In genomic region chr7:40901201-40901600, GRCm38 (mm10) we compare ENCODE assay signal across 8 mouse cellular contexts. TPM values are rescaled to one million over a fixed set of nuclear protein-coding genes. Genes with fewer than 3 reads are reported as not detected.
DNase-seq lines count a peak whose midpoint lies in the region; ATAC-seq and TF ChIP-seq lines count a peak whose summit lies in the region.

No protein-coding gene starts in this region.

- TF ChIP-seq CTCF in gastrocnemius, adult 2 months (IDR thresholded peaks at IDR 0.05): peak; percentile 75

- intact Hi-C loops in gastrocnemius, adult 2 months (cut with DNase I): no loop called here

- ATAC-seq in intestine, embryonic 16.5 days: peak; percentile 69; the same call in 1 of the 2 replicates
- ATAC-seq in midbrain, embryonic 11.5 days (ENCODE audit: low FRiP score): peak; percentile 67
- peak; percentile 55; the same call in 1 of the 2 replicates for ATAC-seq in stomach, embryonic 16.5 days (ENCODE audit: insufficient read depth, low FRiP score)
- no peak; the same call in 1 of the 2 replicates for ATAC-seq in granulocyte monocyte progenitor cell, adult 5-6 weeks (replicated peaks; ENCODE audit: poor library complexity, severe bottlenecking)

- no peak overlapping the region for H3K4me3 ChIP-seq in gastrocnemius, adult 2 months
- no peak overlapping the region for H3K4me3 ChIP-seq in intestine, embryonic 16.5 days (ENCODE audit: low read length)
- no peak overlapping the region for H3K4me3 ChIP-seq in midbrain, embryonic 11.5 days (ENCODE audit: low read depth, low read length)
- H3K4me3 ChIP-seq in stomach, embryonic 16.5 days (replicated peaks; ENCODE audit: low read length): no peak overlapping the region

- no peak overlapping the region for H3K27ac ChIP-seq in gastrocnemius, adult 2 months
- H3K27ac ChIP-seq in intestine, embryonic 16.5 days (ENCODE audit: low read length): no peak overlapping the region
- no peak overlapping the region for H3K27ac ChIP-seq in midbrain, embryonic 11.5 days (ENCODE audit: low read depth, low read length)
- H3K27ac ChIP-seq in stomach, embryonic 16.5 days (ENCODE audit: low read length): no peak overlapping the region

- peaks cover 11% of the 10 kb centered on the region for H3K4me1 ChIP-seq in intestine, embryonic 16.5 days (ENCODE audit: control insufficient read depth, insufficient read depth, low read length)
- peaks cover 22% of the 10 kb centered on the region for H3K4me1 ChIP-seq in midbrain, embryonic 11.5 days (ENCODE audit: control insufficient read depth, insufficient read depth, low read length)
- H3K4me1 ChIP-seq in stomach, embryonic 16.5 days (ENCODE audit: control insufficient read depth, insufficient read depth, low read length): no peaks in the 10 kb centered on the region; the same call in 1 of the 2 replicates

- DNase-seq in adrenal gland, adult 18-20 months (ENCODE audit: low spot score in 2 of 2): peak; percentile 38 to 51
- peak; percentile 53 to 54 for DNase-seq in cerebellum, postnatal 36 days
- peak; percentile 62 for DNase-seq in gastrocnemius, adult 2 months
- peak; percentile 78 to 90 for DNase-seq in left cerebral cortex, adult 9 months (ENCODE audit: low spot score in 2 of 2)
- DNase-seq in midbrain, embryonic 11.5 days (ENCODE audit: low spot score, missing footprints): peak; percentile 98

- H3K4me2 ChIP-seq in intestine, embryonic 16.5 days (ENCODE audit: low read depth, low read length): no peak overlapping the region
- peak overlapping the region; percentile 19; the same call in 1 of the 2 replicates for H3K4me2 ChIP-seq in midbrain, embryonic 11.5 days
- no peak overlapping the region for H3K4me2 ChIP-seq in stomach, embryonic 16.5 days (ENCODE audit: low read depth, low read length)

- no peak overlapping the region for H3K9ac ChIP-seq in intestine, embryonic 16.5 days (ENCODE audit: low read depth, low read length)
- no peak overlapping the region for H3K9ac ChIP-seq in midbrain, embryonic 11.5 days (ENCODE audit: low read length)
- H3K9ac ChIP-seq in stomach, embryonic 16.5 days (ENCODE audit: low read length): no peak overlapping the region

- under 1% methylated on average over 16 of the region's 16 CpGs for WGBS in intestine, embryonic 16.5 days
- 2% methylated on average over 16 of the region's 16 CpGs for WGBS in midbrain, embryonic 11.5 days
- WGBS in stomach, embryonic 16.5 days: 2% methylated on average over 16 of the region's 16 CpGs

- peaks cover 63% of the 10 kb centered on the region for H3K27me3 ChIP-seq in intestine, embryonic 16.5 days (replicated peaks; ENCODE audit: control insufficient read depth, insufficient read depth, low read length)
- peaks cover 25% of the 10 kb centered on the region for H3K27me3 ChIP-seq in midbrain, embryonic 11.5 days (ENCODE audit: control insufficient read depth, insufficient read depth, low read length)
- peaks cover 72% of the 10 kb centered on the region for H3K27me3 ChIP-seq in stomach, embryonic 16.5 days (ENCODE audit: control insufficient read depth, insufficient read depth, low read length)

- no peaks in the 10 kb centered on the region for H3K36me3 ChIP-seq in intestine, embryonic 16.5 days (ENCODE audit: control insufficient read depth, insufficient read depth, low read length)
- no peaks in the 10 kb centered on the region for H3K36me3 ChIP-seq in midbrain, embryonic 11.5 days (ENCODE audit: control insufficient read depth, insufficient read depth, low read length)
- H3K36me3 ChIP-seq in stomach, embryonic 16.5 days (ENCODE audit: control insufficient read depth, insufficient read depth, low read length): no peaks in the 10 kb centered on the region

- no peaks in the 10 kb centered on the region for H3K9me3 ChIP-seq in intestine, embryonic 16.5 days (ENCODE audit: control insufficient read depth, low read length)
- no peaks in the 10 kb centered on the region for H3K9me3 ChIP-seq in midbrain, embryonic 11.5 days (ENCODE audit: control insufficient read depth, low read length)
- H3K9me3 ChIP-seq in stomach, embryonic 16.5 days (replicated peaks; ENCODE audit: control insufficient read depth, low read length): no peaks in the 10 kb centered on the region

RNA-seq across cellular contexts. Expression of gene Vstm2b, which starts 3.1 kb away (rescaled TPM):
- total RNA-seq in adrenal gland, adult 18-20 months (2021): 1 to 10 TPM in 1 of 2 experiments, under 1 TPM in 1; 0.73 to 1.7 TPM
- total RNA-seq in gastrocnemius, adult 2 months (2021): under 1 TPM; 0.18 to 0.31 TPM
- 0.32 and 0.44 TPM in 2 replicates for polyA plus RNA-seq in intestine, embryonic 16.5 days (2015; fragmentation: Nextera tagmentation; extraction: Ambion mirVana)
- 11.9 and 12.5 TPM in 2 replicates for polyA plus RNA-seq in midbrain, embryonic 11.5 days (2014; fragmentation: Nextera tagmentation; extraction: Ambion mirVana)
- polyA plus RNA-seq in stomach, embryonic 16.5 days (2015; fragmentation: Nextera tagmentation; extraction: Ambion mirVana): 0.62 and 0.80 TPM in 2 replicates
- total RNA-seq in granulocyte monocyte progenitor cell, adult 5-6 weeks (2014; fragmentation: Nextera tagmentation): not detected in 2 replicates
- total RNA-seq in granulocyte monocyte progenitor cell, adult 5-6 weeks (2017): not detected in 2 replicates

Comparison
In these comparisons a context has a peak if more than half of its experiments do, and no peak if none do; other contexts are left out.
1. DNase-seq: peak in every context shown above with its lines; median percentile 98 in midbrain, embryonic 11.5 days; 84 in left cerebral cortex, adult 9 months; 62 in gastrocnemius, adult 2 months; 54 in cerebellum, postnatal 36 days; 44 in adrenal gland, adult 18-20 months.